Mouse (Mus musculus) myocyte (in vitro differentiated cells): ENCODE measurements at regions not wholly inside any gene's neighbourhood (a gene's known extent, or its start where the extent isn't known, plus 50 kb on each side); places are given as distances from the start of the nearest gene placed in this dataset.

Experiments
- CEBPB ChIP-seq: IDR thresholded peaks from 2 replicates; pipeline ENCODE4 v1.6.1; 2011; ENCODE audit warnings: mild to moderate bottlenecking, moderate library complexity; ENCODE audit not compliant: poor library complexity, insufficient read depth, severe bottlenecking
- POLR2A ChIP-seq: IDR thresholded peaks from one replicate; pipeline ENCODE4 v1.6.1; 2011; ENCODE audit warnings: low read depth, mild to moderate bottlenecking, control low read depth, moderate library complexity; ENCODE audit not compliant: insufficient read length
- POLR2AphosphoS2 ChIP-seq: IDR thresholded peaks from one replicate; pipeline ENCODE4 v1.6.1; 2011; ENCODE audit warnings: low read depth, control low read depth; ENCODE audit not compliant: insufficient read length

GRCm38 (mm10) chr4:125241577-125242262, 114.1 kb upstream of the Zc3h12a start:
- TF ChIP-seq CEBPB (no peak), POLR2A (no peak), POLR2AphosphoS2 (no peak)
